Mouse (Mus musculus) liver, adult 2 months (tissue): ENCODE data around the gene Teddm1a. TPM values are rescaled to one million over a fixed set of nuclear protein-coding genes. Genes with fewer than 3 reads are reported as not detected.

Experiments used
- DNase-seq: peaks from one replicate; pipeline ENCODE4 v3.0.0-alpha.2; 2011; ENCODE audit warnings: low read depth, low spot score; ENCODE audit errors: extremely low read depth
- H3K27ac ChIP-seq: fragments of 200-500 bp; replicated peaks from 2 replicates; pipeline ENCODE4 v1.5.1; 2012; ENCODE audit warnings: low read depth, mild to moderate bottlenecking, control low read depth, inconsistent platforms, low read length; ENCODE audit not compliant: insufficient read depth
- H3K27me3 ChIP-seq: fragments of 200-500 bp; 2 replicates; pipeline ENCODE4 v1.6.1; 2012; ENCODE audit warnings: mild to moderate bottlenecking, moderate library complexity, low read length, inconsistent platforms; ENCODE audit not compliant: control insufficient read depth, insufficient read depth
- H3K36me3 ChIP-seq: fragments of 200-500 bp; 2 replicates; pipeline ENCODE4 v1.6.1; 2012; ENCODE audit warnings: low read length, inconsistent platforms; ENCODE audit not compliant: control insufficient read depth, insufficient read depth
- H3K4me1 ChIP-seq: fragments of 200-500 bp; 2 replicates; pipeline ENCODE4 v1.6.1; 2011; ENCODE audit warnings: low read length; ENCODE audit not compliant: control insufficient read depth, insufficient read depth
- H3K4me3 ChIP-seq: fragments of 200-500 bp; 2 replicates; pipeline ENCODE4 v1.5.1; 2011; ENCODE audit warnings: low read depth, mild to moderate bottlenecking, control low read depth, low read length, moderate library complexity; ENCODE audit not compliant: insufficient read depth
- H3K79me2 ChIP-seq: fragments of 200-500 bp; 2 replicates; pipeline ENCODE4 v1.6.1; 2012; ENCODE audit warnings: inconsistent platforms, mild to moderate bottlenecking, low read length, moderate library complexity; ENCODE audit not compliant: control insufficient read depth, insufficient read depth
- H3K9ac ChIP-seq: fragments of 200-500 bp; 2 replicates; pipeline ENCODE4 v1.6.1; 2012; ENCODE audit warnings: low read depth, mild to moderate bottlenecking, control low read depth, inconsistent platforms, low read length
- CTCF ChIP-seq: fragments of 200-500 bp; IDR thresholded peaks from 2 replicates; pipeline ENCODE4 v1.5.1; 2011; ENCODE audit warnings: low read depth, low read length, control low read depth
- POLR2A ChIP-seq: fragments of 200-500 bp; IDR thresholded peaks from 2 replicates; pipeline ENCODE4 v1.6.1; 2011; ENCODE audit warnings: low read length, control low read depth; ENCODE audit not compliant: insufficient read depth; ENCODE audit errors: extremely low read depth
- WGBS: fragments of 180-500 bp; shearing (Covaris S2); methylation state at CpG from one replicate; pipeline ENCODE4 v1.1.7; 2018; 5-methylcytosine and 5-hydroxymethylcytosine counted together
- polyA plus RNA-seq: library from polyadenylated mRNA; depleted of rRNA; stranded (reverse); fragments of >200 nt; gene quantifications from 2 replicates; pipeline ENCODE4 v1.2.3, GENCODE M21; 2012
- total RNA-seq: library from RNA; depleted of rRNA; stranded (reverse); fragments of >200 nt; gene quantifications from 2 replicates; pipeline ENCODE4 v1.2.3, GENCODE M21; 2014

The Teddm1a gene
- total and polyA plus RNA-seq, 2 experiments, result not detected

DNA sequence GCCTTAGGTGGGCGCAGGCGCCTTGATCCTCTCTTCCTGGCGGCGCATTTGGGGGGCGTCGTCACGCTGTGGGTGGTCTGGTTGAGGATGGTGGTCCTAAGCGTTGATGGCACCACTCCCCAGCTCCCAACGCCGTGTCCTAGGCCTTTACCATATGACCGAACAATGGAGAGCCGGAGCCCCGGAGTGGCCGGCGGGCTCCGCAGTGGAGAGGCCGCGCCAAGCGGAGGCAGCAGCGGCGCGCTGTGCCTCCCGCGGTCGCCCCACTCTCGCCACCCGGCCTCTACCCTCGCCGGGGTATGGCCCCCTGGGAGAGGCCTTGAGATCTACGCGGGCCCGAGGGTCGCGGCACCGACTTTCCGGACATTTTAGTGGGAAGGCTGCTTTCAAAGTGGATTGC lies 8.8 kb downstream of the Teddm1a start:
- WGBS, result 1% methylated on average over 36 of the region's 36 CpGs
- no peak for DNase-seq

DNA sequence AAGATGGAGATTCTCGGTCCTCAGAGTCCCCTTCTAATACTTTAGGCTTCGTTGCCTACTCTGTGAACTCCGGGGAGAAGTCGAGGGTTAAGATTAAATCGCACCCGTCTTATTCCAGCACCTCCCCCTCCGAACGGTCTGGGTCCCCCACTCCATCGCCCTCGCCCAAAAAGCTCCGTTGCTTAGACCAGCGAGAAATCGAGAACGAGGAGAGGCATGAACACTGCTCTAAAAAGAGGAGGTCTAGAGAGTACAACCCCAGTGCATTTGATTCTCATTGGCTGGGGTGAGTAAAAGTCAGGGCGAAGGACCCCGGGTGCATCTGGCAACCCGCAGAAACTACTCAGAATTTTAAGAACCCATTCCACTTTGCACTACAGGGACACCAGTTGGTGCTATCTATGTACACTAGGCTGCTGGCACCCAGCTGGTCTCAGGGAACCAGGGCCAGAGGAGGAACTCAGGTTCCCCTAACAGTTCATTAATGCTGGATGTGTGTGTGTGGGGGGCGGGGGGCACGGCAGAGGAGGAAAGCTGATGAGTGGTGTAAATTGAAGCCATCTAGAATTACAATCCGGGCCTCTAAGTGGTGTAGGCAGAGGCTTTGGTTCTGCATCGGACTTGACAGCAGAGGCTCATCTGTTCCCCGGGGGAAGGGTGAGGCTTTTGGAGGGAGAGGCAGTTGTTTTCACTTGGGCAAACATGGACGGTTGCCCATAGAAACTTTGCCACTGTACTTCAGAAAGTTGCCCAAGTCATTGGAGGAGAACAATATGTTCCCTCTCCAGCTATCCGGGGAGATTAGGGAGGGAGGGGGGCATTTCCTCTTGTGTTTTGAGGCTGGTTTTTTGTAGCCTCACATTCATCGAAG lies 9.6 kb downstream of the Teddm1a start:
- peak overlapping the region; percentile 96 for H3K9ac ChIP-seq
- 2% methylated on average over 25 of the region's 25 CpGs for WGBS
- H3K36me3 ChIP-seq, result peaks cover 32% of the 10 kb centered on the region
- peaks cover 16% of the 10 kb centered on the region; the same call in 1 of the 2 replicates for H3K79me2 ChIP-seq
- H3K4me1 ChIP-seq, result peaks cover 11% of the 10 kb centered on the region; the same call in 1 of the 2 replicates
- H3K27ac ChIP-seq, result peak overlapping the region; percentile 91
- DNase-seq, result peak; percentile 77
- TF ChIP-seq CTCF, result no peak
- TF ChIP-seq POLR2A, result peak; percentile 35; the same call in 1 of the 2 replicates
- no peaks in the 10 kb centered on the region for H3K27me3 ChIP-seq
- H3K4me3 ChIP-seq, result peak overlapping the region; percentile 88

More for the DNA sequence above, 8.8 kb downstream of the Teddm1a start:
- Histone ChIP-seq H3K79me2 (peaks cover 16% of the 10 kb centered on the region; the same call in 1 of the 2 replicates), H3K9ac (peak overlapping the region; percentile 96), H3K27ac (peak overlapping the region; percentile 91), H3K36me3 (peaks cover 28% of the 10 kb centered on the region), H3K27me3 (no peaks in the 10 kb centered on the region), H3K4me1 (peaks cover 11% of the 10 kb centered on the region; the same call in 1 of the 2 replicates), H3K4me3 (peak overlapping the region; percentile 88)
- TF ChIP-seq CTCF, result peak; percentile 15; the same call in 1 of the 2 replicates
- peak; percentile 32; the same call in 1 of the 2 replicates for TF ChIP-seq POLR2A

DNA sequence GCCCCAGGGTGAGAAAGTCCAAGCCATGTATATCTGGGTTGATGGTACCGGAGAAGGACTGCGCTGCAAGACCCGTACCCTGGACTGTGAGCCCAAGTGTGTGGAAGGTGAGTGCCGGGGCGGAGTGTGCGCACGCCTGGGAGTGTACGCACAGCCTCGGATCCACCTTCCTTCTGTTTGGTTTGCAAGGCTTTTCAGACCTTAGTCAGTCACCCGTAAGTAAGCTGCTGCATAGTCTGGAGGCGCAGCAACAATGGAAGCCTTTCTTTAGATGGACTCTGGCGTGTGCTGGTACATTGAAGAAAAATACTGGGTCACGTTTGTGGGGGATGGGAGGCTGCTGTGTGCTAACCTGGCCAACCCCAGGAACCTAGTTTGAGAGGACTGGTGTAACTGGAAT lies 11.5 kb downstream of the Teddm1a start:
- Histone ChIP-seq H3K36me3 (peaks cover 51% of the 10 kb centered on the region), H3K4me1 (peaks cover 8% of the 10 kb centered on the region; the same call in 1 of the 2 replicates), H3K79me2 (peaks cover 16% of the 10 kb centered on the region; the same call in 1 of the 2 replicates), H3K4me3 (peak overlapping the region; percentile 20; the same call in 1 of the 2 replicates), H3K27ac (no peak overlapping the region), H3K27me3 (no peaks in the 10 kb centered on the region), H3K9ac (peak overlapping the region; percentile 40; the same call in 1 of the 2 replicates)
- no peak for TF ChIP-seq POLR2A
- TF ChIP-seq CTCF, result no peak
- 88% methylated on average over 13 of the region's 13 CpGs for WGBS
- DNase-seq, result no peak

DNA sequence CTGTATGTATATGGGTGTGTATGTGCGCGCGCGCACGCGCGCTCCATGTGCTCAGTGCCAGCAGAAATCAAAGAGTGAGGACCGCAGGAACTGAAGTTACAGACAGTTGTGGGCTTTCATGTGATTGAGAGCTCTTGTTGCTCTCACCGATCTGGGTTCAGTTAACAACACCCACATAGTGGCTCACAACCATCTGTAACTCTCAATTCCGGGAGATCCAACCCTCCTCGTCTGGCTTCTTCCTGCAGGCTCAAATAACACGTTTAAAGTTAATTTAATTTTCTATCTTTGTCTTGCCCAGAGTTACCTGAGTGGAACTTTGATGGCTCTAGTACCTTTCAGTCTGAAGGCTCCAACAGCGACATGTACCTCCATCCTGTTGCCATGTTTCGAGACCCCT lies 12.7 kb downstream of the Teddm1a start:
- Histone ChIP-seq H3K4me1 (peaks cover 4% of the 10 kb centered on the region; the same call in 1 of the 2 replicates), H3K27ac (no peak overlapping the region), H3K36me3 (peaks cover 62% of the 10 kb centered on the region), H3K79me2 (peaks cover 16% of the 10 kb centered on the region; the same call in 1 of the 2 replicates), H3K27me3 (no peaks in the 10 kb centered on the region), H3K4me3 (no peak overlapping the region), H3K9ac (no peak overlapping the region)
- TF ChIP-seq CTCF (no peak), POLR2A (no peak)
- 95% methylated on average over 14 of the region's 14 CpGs for WGBS
- no peak for DNase-seq

DNA sequence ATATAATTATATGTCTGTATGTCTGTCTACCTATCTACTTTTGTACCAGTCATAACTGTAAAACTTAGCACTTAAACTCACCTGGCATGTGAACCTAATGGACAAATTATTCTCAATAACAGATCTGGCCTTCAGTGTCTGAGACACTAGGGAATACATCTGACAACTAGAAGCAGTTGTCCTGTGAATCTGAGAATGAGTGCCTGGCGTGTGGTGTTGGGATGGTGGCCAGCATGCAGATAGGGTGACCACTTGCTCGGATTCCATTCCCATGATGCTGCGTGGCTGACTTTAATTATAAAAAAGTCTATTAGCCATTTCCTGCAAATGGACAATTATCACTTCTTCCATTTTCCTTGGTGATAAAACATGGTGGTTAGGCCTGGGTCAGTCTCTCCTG lies 14.3 kb downstream of the Teddm1a start:
- TF ChIP-seq POLR2A (no peak), CTCF (no peak)
- Histone ChIP-seq H3K36me3 (peaks cover 67% of the 10 kb centered on the region), H3K9ac (no peak overlapping the region), H3K4me3 (no peak overlapping the region), H3K4me1 (peaks cover 6% of the 10 kb centered on the region; the same call in 1 of the 2 replicates), H3K27me3 (no peaks in the 10 kb centered on the region), H3K27ac (no peak overlapping the region), H3K79me2 (peaks cover 6% of the 10 kb centered on the region; the same call in 1 of the 2 replicates)
- DNase-seq, result no peak
- WGBS, result 70% methylated on average over 3 of the region's 3 CpGs
